Mouse (Mus musculus) embryonic facial prominence, embryonic 13.5 days (tissue): ENCODE results near the gene Il7r. TPM values are rescaled to one million over a fixed set of nuclear protein-coding genes. Genes with fewer than 3 reads are reported as not detected.

Experiments
- ATAC-seq: fragments of 200-750 bp; cut with Nextera tagmentation; 2 replicates; pipeline ENCODE4 v1.8.0; 2017; ENCODE audit warnings: low read depth; ENCODE audit not compliant: insufficient number of reproducible peaks, insufficient read depth, low FRiP score, low TSS enrichment
- H3K27ac ChIP-seq: fragments of 300-500 bp; sonication (generic); 2 replicates; pipeline ENCODE4 v1.5.1; 2015; ENCODE audit warnings: moderate library complexity, mild to moderate bottlenecking, inconsistent platforms
- H3K27me3 ChIP-seq: fragments of 300-500 bp; sonication (generic); 2 replicates; pipeline ENCODE4 v1.6.1; 2015; ENCODE audit warnings: mild to moderate bottlenecking, inconsistent platforms
- H3K36me3 ChIP-seq: fragments of 300-500 bp; sonication (generic); 2 replicates; pipeline ENCODE4 v1.6.1; 2015; ENCODE audit warnings: mild to moderate bottlenecking, inconsistent platforms
- H3K4me1 ChIP-seq: fragments of 300-500 bp; sonication (generic); 2 replicates; pipeline ENCODE4 v1.6.1; 2015; ENCODE audit warnings: inconsistent platforms
- H3K4me2 ChIP-seq: fragments of 300-500 bp; sonication (generic); 2 replicates; pipeline ENCODE4 v1.6.1; 2015; ENCODE audit warnings: moderate library complexity, mild to moderate bottlenecking, inconsistent platforms
- H3K4me3 ChIP-seq: fragments of 300-500 bp; sonication (generic); 2 replicates; pipeline ENCODE4 v1.5.1; 2015; ENCODE audit warnings: mild to moderate bottlenecking, inconsistent platforms
- H3K9ac ChIP-seq: fragments of 300-500 bp; sonication (generic); 2 replicates; pipeline ENCODE4 v1.6.1; 2015; ENCODE audit warnings: mild to moderate bottlenecking, inconsistent platforms
- H3K9me3 ChIP-seq: fragments of 300-500 bp; sonication (generic); 2 replicates; pipeline ENCODE4 v1.6.1; 2016; ENCODE audit warnings: inconsistent platforms
- WGBS: fragments of 180-500 bp; shearing (Covaris S2); methylation state at CpG from one replicate; pipeline ENCODE4 v1.1.7; 2015; ENCODE audit warnings: mixed read lengths; 5-methylcytosine and 5-hydroxymethylcytosine counted together
- polyA plus RNA-seq: library from polyadenylated mRNA; unstranded; fragments of >200 nt; fragmentation: Nextera tagmentation; extraction: Ambion mirVana; gene quantifications from 2 replicates; pipeline ENCODE4 v1.2.1, GENCODE M21; 2015

The Il7r gene
- polyA plus RNA-seq, 1 experiment from 2014 or later: not detected

DNA sequence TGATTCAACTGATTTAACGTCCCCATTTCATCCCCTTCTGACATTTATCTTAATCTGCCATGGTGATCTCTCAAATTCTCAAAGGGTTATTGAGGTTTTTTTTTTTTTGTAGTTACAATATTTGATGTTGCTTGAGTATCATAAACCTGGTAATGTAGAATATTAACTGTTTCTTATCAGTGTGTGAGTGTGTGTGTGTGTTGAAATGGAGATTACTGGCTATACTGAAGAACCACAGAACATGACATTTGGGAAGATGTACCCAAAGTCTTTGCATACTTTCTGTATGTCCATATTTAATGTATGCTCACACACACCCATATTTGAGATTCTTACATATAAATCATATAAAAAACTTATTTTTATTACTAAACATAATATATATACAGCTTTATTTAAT, 65.9 kb downstream of the Il7r start:
- Histone ChIP-seq H3K9ac (no peak overlapping the region), H3K4me3 (no peak overlapping the region), H3K9me3 (no peaks in the 10 kb centered on the region), H3K27me3 (no peaks in the 10 kb centered on the region), H3K27ac (no peak overlapping the region), H3K4me2 (no peak overlapping the region), H3K36me3 (no peaks in the 10 kb centered on the region), H3K4me1 (no peaks in the 10 kb centered on the region)
- 37% methylated on average over 1 of the region's 1 CpGs for WGBS
- ATAC-seq: no peak

DNA sequence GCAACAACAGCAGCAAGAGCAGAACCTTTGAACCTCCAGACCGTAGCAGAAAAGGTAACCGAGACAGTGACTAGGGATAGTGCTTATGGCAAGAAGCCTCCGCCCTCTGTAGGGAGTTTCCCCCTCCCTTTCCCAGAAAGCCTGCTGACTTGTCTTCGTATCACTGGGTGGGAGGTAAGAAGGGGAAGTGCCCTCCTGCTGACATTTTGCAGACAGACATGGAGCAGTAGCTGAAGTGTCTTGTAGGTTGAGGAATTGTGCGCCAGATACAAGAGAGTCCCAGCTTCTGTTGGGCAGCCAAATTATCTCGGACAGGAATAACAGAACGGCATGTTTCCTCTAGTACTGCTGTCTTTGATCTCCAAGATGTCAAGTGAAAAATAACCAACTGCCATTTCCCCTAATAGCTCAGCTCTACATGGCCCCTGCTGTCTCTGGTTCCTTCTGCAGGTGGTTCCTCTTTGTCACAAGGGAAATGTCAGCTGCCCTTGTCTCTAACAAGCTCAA, 66.4 kb downstream of the Il7r start:
- 72% methylated on average over 7 of the region's 7 CpGs for WGBS
- Histone ChIP-seq H3K27ac (no peak overlapping the region), H3K4me1 (no peaks in the 10 kb centered on the region), H3K4me2 (no peak overlapping the region), H3K27me3 (no peaks in the 10 kb centered on the region), H3K4me3 (no peak overlapping the region), H3K9me3 (no peaks in the 10 kb centered on the region), H3K9ac (no peak overlapping the region), H3K36me3 (no peaks in the 10 kb centered on the region)
- no peak for ATAC-seq

Other genes with a start within 250 kb of the Il7r start
- not detected in 2 replicates for gene Ugt3a2, start 194.6 kb downstream of the Il7r start, polyA plus RNA-seq
- gene Capsl, start 94.1 kb downstream of the Il7r start, polyA plus RNA-seq: 1.5 and 1.9 TPM in 2 replicates
- gene Spef2, start 218.7 kb upstream of the Il7r start, polyA plus RNA-seq: 0.29 and 0.41 TPM in 2 replicates